Mouse (Mus musculus): ENCODE results near the gene Lamtor3. TPM values are rescaled to one million over a fixed set of nuclear protein-coding genes. Genes with fewer than 3 reads are reported as not detected.
A peak's percentile ranks its signal among the peaks of the same experiment; 100 is the strongest.
"Not testable (repeated sequence)": the region's sequence is repeated elsewhere in the genome, so short reads cannot be mapped to it uniquely, and the experiment has no call there.

Lamtor3 gene
- polyA plus RNA-seq, 1 experiment from 2014 or later = 136 TPM

GRCm38 (mm10) chr3:137952225-137952913, 34.1 kb downstream of the Lamtor3 start:
- H3K36me3 ChIP-seq = no peaks in the 10 kb centered on the region
- no peaks in the 10 kb centered on the region for H3K27me3 ChIP-seq
- H3K4me1 ChIP-seq = peaks cover 10% of the 10 kb centered on the region
- WGBS = 84% methylated on average over 4 of the region's 4 CpGs
- H3K4me3 ChIP-seq = no peak overlapping the region
- H3K4me2 ChIP-seq (replicated peaks) = no peak overlapping the region
- peak; percentile 57 for ATAC-seq (replicated peaks)
- H3K9me3 ChIP-seq = no peaks in the 10 kb centered on the region
- peak overlapping the region; percentile 55 for H3K27ac ChIP-seq (replicated peaks)
- H3K9ac ChIP-seq (replicated peaks) = no peak overlapping the region

GRCm38 (mm10) chr3:137952914-137953880, 34.9 kb downstream of the Lamtor3 start:
- Histone ChIP-seq H3K27me3 (no peaks in the 10 kb centered on the region), H3K27ac (replicated peaks) (peak overlapping the region; percentile 55), H3K9me3 (no peaks in the 10 kb centered on the region), H3K36me3 (no peaks in the 10 kb centered on the region), H3K9ac (replicated peaks) (no peak overlapping the region), H3K4me2 (replicated peaks) (no peak overlapping the region), H3K4me3 (no peak overlapping the region), H3K4me1 (peaks cover 10% of the 10 kb centered on the region)
- ATAC-seq (replicated peaks) = peak; percentile 92
- 72% methylated on average over 14 of the region's 14 CpGs for WGBS

- no peak overlapping the region for H3K4me3 ChIP-seq
- no peak for ATAC-seq (replicated peaks)
- H3K9ac ChIP-seq (replicated peaks) = no peak overlapping the region
- no peak overlapping the region for H3K4me2 ChIP-seq (replicated peaks)
- WGBS = 70% methylated on average over 23 of the region's 23 CpGs
- no peaks in the 10 kb centered on the region for H3K27me3 ChIP-seq
- H3K9me3 ChIP-seq = no peaks in the 10 kb centered on the region
- H3K36me3 ChIP-seq = no peaks in the 10 kb centered on the region
- H3K27ac ChIP-seq (replicated peaks) = no peak overlapping the region
- peaks cover 10% of the 10 kb centered on the region for H3K4me1 ChIP-seq
These were observed 36.1 kb downstream of the Lamtor3 start for GRCm38 (mm10) chr3:137954256-137954916.

GRCm38 (mm10) chr3:137955560-137956081, 37.3 kb downstream of the Lamtor3 start:
- Histone ChIP-seq H3K9me3 (no peaks in the 10 kb centered on the region), H3K36me3 (no peaks in the 10 kb centered on the region), H3K9ac (replicated peaks) (no peak overlapping the region), H3K4me1 (peaks cover 10% of the 10 kb centered on the region), H3K27me3 (no peaks in the 10 kb centered on the region), H3K4me2 (replicated peaks) (peak overlapping the region; percentile 29), H3K27ac (replicated peaks) (no peak overlapping the region), H3K4me3 (no peak overlapping the region)
- ATAC-seq (replicated peaks) = no peak
- 25% methylated on average over 16 of the region's 16 CpGs for WGBS

- Histone ChIP-seq H3K9ac (replicated peaks) (no peak overlapping the region), H3K27ac (replicated peaks) (no peak overlapping the region), H3K4me2 (replicated peaks) (no peak overlapping the region), H3K4me3 (no peak overlapping the region), H3K9me3 (no peaks in the 10 kb centered on the region), H3K36me3 (no peaks in the 10 kb centered on the region), H3K4me1 (peaks cover 7% of the 10 kb centered on the region), H3K27me3 (no peaks in the 10 kb centered on the region)
- 92% methylated on average over 9 of the region's 9 CpGs for WGBS
- no peak for ATAC-seq (replicated peaks)
These were observed 39.6 kb downstream of the Lamtor3 start for GRCm38 (mm10) chr3:137957864-137958263.

GRCm38 (mm10) chr3:137958352-137958751, 40.0 kb downstream of the Lamtor3 start:
- Histone ChIP-seq H3K36me3 (no peaks in the 10 kb centered on the region), H3K9me3 (no peaks in the 10 kb centered on the region), H3K4me1 (peaks cover 4% of the 10 kb centered on the region), H3K4me2 (replicated peaks) (no peak overlapping the region), H3K27me3 (no peaks in the 10 kb centered on the region), H3K27ac (replicated peaks) (no peak overlapping the region), H3K9ac (replicated peaks) (no peak overlapping the region), H3K4me3 (no peak overlapping the region)
- 96% methylated on average over 4 of the region's 4 CpGs for WGBS
- ATAC-seq (replicated peaks) = no peak

GRCm38 (mm10) chr3:137959456-137959855, 41.1 kb downstream of the Lamtor3 start:
- WGBS = 68% methylated on average over 4 of the region's 4 CpGs
- H3K9me3 ChIP-seq = no peaks in the 10 kb centered on the region
- no peak overlapping the region for H3K27ac ChIP-seq (replicated peaks)
- no peak overlapping the region for H3K4me2 ChIP-seq (replicated peaks)
- no peak overlapping the region for H3K4me3 ChIP-seq
- H3K9ac ChIP-seq (replicated peaks) = no peak overlapping the region
- no peaks in the 10 kb centered on the region for H3K36me3 ChIP-seq
- ATAC-seq (replicated peaks) = no peak
- H3K4me1 ChIP-seq = peaks cover 4% of the 10 kb centered on the region
- H3K27me3 ChIP-seq = no peaks in the 10 kb centered on the region

GRCm38 (mm10) chr3:137961736-137962385, 43.6 kb downstream of the Lamtor3 start:
- Histone ChIP-seq H3K36me3 (no peaks in the 10 kb centered on the region), H3K9ac (replicated peaks) (no peak overlapping the region), H3K4me3 (no peak overlapping the region), H3K4me1 (no peaks in the 10 kb centered on the region), H3K27ac (replicated peaks) (no peak overlapping the region), H3K9me3 (no peaks in the 10 kb centered on the region), H3K4me2 (replicated peaks) (no peak overlapping the region), H3K27me3 (no peaks in the 10 kb centered on the region)
- ATAC-seq (replicated peaks) = no peak
- WGBS = 70% methylated on average over 8 of the region's 8 CpGs

- no peak for ATAC-seq (replicated peaks)
- Histone ChIP-seq H3K27ac (replicated peaks) (no peak overlapping the region), H3K4me1 (no peaks in the 10 kb centered on the region), H3K4me2 (replicated peaks) (no peak overlapping the region), H3K9ac (replicated peaks) (no peak overlapping the region), H3K9me3 (no peaks in the 10 kb centered on the region), H3K36me3 (no peaks in the 10 kb centered on the region), H3K4me3 (no peak overlapping the region), H3K27me3 (no peaks in the 10 kb centered on the region)
- 70% methylated on average over 8 of the region's 8 CpGs for WGBS
These were observed 45.2 kb downstream of the Lamtor3 start for GRCm38 (mm10) chr3:137963508-137963907.

GRCm38 (mm10) chr3:137964014-137964413, 45.7 kb downstream of the Lamtor3 start:
- WGBS = 65% methylated on average over 1 of the region's 1 CpGs
- H3K4me1 ChIP-seq; H3K27me3 ChIP-seq; H3K27ac ChIP-seq (replicated peaks); H3K36me3 ChIP-seq; H3K9me3 ChIP-seq; ATAC-seq (replicated peaks); H3K9ac ChIP-seq (replicated peaks); H3K4me2 ChIP-seq (replicated peaks); H3K4me3 ChIP-seq: not testable (repeated sequence)

GRCm38 (mm10) chr3:137968105-137968819, 50.0 kb downstream of the Lamtor3 start:
- Histone ChIP-seq H3K4me1 (no peaks in the 10 kb centered on the region), H3K4me2 (replicated peaks) (no peak overlapping the region), H3K36me3 (no peaks in the 10 kb centered on the region), H3K9me3 (no peaks in the 10 kb centered on the region), H3K9ac (replicated peaks) (no peak overlapping the region), H3K27ac (replicated peaks) (no peak overlapping the region), H3K4me3 (no peak overlapping the region), H3K27me3 (no peaks in the 10 kb centered on the region)
- 91% methylated on average over 14 of the region's 14 CpGs for WGBS
- ATAC-seq (replicated peaks) = no peak
